Mouse (Mus musculus) brain, embryonic 14.5 days (tissue): ENCODE data around the gene Hoxa9.

ENCODE experiments used
- CTCF ChIP-seq: fragments of 200-500 bp; IDR thresholded peaks from 2 replicates; pipeline ENCODE4 v1.5.1; 2012; ENCODE audit warnings: inconsistent platforms, mild to moderate bottlenecking, moderate library complexity, borderline replicate concordance; ENCODE audit not compliant: insufficient read depth, insufficient read length; ENCODE audit errors: extremely low read depth
- POLR2A ChIP-seq: fragments of 200-500 bp; IDR thresholded peaks from 2 replicates; pipeline ENCODE4 v1.6.1; 2012; ENCODE audit warnings: mild to moderate bottlenecking, inconsistent platforms, borderline replicate concordance; ENCODE audit not compliant: poor library complexity, insufficient read depth, insufficient read length, severe bottlenecking; ENCODE audit errors: extremely low read depth

GRCm38 (mm10) chr6:52229558-52230416, 1.1 kb downstream of the Hoxa9 start:
- TF ChIP-seq CTCF (no peak), POLR2A (no peak)
